Comparison of ENCODE assay signal across 19 mouse cellular contexts in the genomic region with DNA sequence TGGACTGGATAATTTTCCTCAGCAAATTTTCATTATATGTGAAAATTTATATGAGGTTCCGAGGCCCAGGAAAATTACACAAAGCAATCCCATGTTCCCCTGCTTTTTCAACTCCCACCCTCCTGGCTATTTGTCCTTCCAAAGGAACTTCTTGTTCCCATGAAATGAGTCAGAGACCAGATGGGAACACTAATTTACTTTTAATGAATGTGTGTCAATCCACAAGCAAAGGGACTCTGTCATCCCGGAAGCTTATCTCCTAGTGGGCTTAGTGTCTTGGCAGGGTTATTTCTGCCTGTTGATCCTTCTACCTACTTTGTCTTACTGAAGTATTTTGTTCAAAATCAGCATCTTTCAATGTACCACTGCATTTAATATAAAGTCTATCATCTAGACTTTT.
A peak's percentile ranks its signal among the peaks of the same experiment; 100 is the strongest.
DNase-seq lines count a peak whose midpoint lies in the region; ATAC-seq and TF ChIP-seq lines count a peak whose summit lies in the region.
"Had no signal": no experiment of that assay in that cellular context is flagged by ENCODE, and none has a peak within 500 bp of the region (broad histone marks: within the 10 kb centered on the region; RNA-seq: fewer than 3 reads in every experiment).

No protein-coding gene starts in this region.

- no peak overlapping the region for H3K4me2 ChIP-seq in heart, embryonic 11.5 days
- no peak overlapping the region for H3K4me2 ChIP-seq in forebrain, embryonic 13.5 days
- H3K4me2 ChIP-seq: embryonic facial prominence, embryonic 12.5 days; heart, embryonic 15.5 days; hindbrain, embryonic 14.5 days had no signal

- H3K36me3 ChIP-seq in heart, adult 2 months (ENCODE audit: control insufficient read depth, insufficient read depth, low read length): no peaks in the 10 kb centered on the region
- no peaks in the 10 kb centered on the region for H3K36me3 ChIP-seq in heart, embryonic 11.5 days (ENCODE audit: control insufficient read depth, insufficient read depth, low read length)
- H3K36me3 ChIP-seq in liver, adult 2 months (ENCODE audit: control insufficient read depth, insufficient read depth, low read length): no peaks in the 10 kb centered on the region
- H3K36me3 ChIP-seq in forebrain, embryonic 13.5 days (ENCODE audit: poor library complexity, severe bottlenecking): no peaks in the 10 kb centered on the region
- H3K36me3 ChIP-seq: embryonic facial prominence, embryonic 12.5 days; heart, embryonic 15.5 days; hindbrain, embryonic 10.5 days had no signal

- no peak for TF ChIP-seq CTCF in heart, adult 2 months (IDR thresholded peaks at IDR 0.05)
- no peak for TF ChIP-seq CTCF in liver, adult 2 months (IDR thresholded peaks at IDR 0.05; ENCODE audit: low read depth, low read length)

- H3K4me1 ChIP-seq in heart, adult 2 months (ENCODE audit: control insufficient read depth, insufficient read depth, low read length): no peaks in the 10 kb centered on the region
- H3K4me1 ChIP-seq in heart, embryonic 11.5 days (ENCODE audit: control insufficient read depth, insufficient read depth, low read length): no peaks in the 10 kb centered on the region
- H3K4me1 ChIP-seq in liver, adult 2 months (ENCODE audit: control insufficient read depth, insufficient read depth, low read length): no peaks in the 10 kb centered on the region
- no peaks in the 10 kb centered on the region for H3K4me1 ChIP-seq in forebrain, embryonic 13.5 days
- H3K4me1 ChIP-seq: heart, embryonic 15.5 days; hindbrain, embryonic 10.5 days had no signal

- no peak for DNase-seq in heart, adult 2 months
- DNase-seq in liver, adult 2 months (ENCODE audit: extremely low read depth, low read depth, low spot score): peak; percentile 12
- no peak for DNase-seq in liver
- DNase-seq in Muller cell, postnatal 12 days (ENCODE audit: inconsistent ontology term): peak; percentile 7
- peak; percentile 11 for DNase-seq in retina, postnatal 1 day
- DNase-seq: adrenal gland, postnatal 10 days; cerebellum, adult 11 months; cerebellum, adult 8-10 months; cerebellum, postnatal 14 days; embryo, embryonic 11 days; gastrocnemius, postnatal 14 days had no signal

- no peak for TF ChIP-seq POLR2A in heart, adult 2 months (IDR thresholded peaks at IDR 0.05; ENCODE audit: insufficient read depth, low read depth, low read length)
- TF ChIP-seq POLR2A in liver, adult 2 months (IDR thresholded peaks at IDR 0.05; ENCODE audit: extremely low read depth, insufficient read depth, low read length): no peak

- H3K9me3 ChIP-seq in heart, embryonic 11.5 days (replicated peaks; ENCODE audit: control insufficient read depth, low read length): no peaks in the 10 kb centered on the region
- H3K9me3 ChIP-seq in forebrain, embryonic 13.5 days (replicated peaks): no peaks in the 10 kb centered on the region
- H3K9me3 ChIP-seq: embryonic facial prominence, embryonic 12.5 days; heart, embryonic 15.5 days; hindbrain, embryonic 10.5 days had no signal

- no peak overlapping the region for H3K4me3 ChIP-seq in heart, adult 2 months
- no peak overlapping the region for H3K4me3 ChIP-seq in heart, embryonic 11.5 days (ENCODE audit: low read depth, low read length)
- no peak overlapping the region for H3K4me3 ChIP-seq in liver, adult 2 months (ENCODE audit: insufficient read depth, low read depth, low read length)
- no peak overlapping the region for H3K4me3 ChIP-seq in forebrain, embryonic 13.5 days
- H3K4me3 ChIP-seq: embryonic facial prominence, embryonic 12.5 days; heart, embryonic 15.5 days; hindbrain, embryonic 10.5 days had no signal

- no peak for ATAC-seq in heart, embryonic 11.5 days (replicated peaks; ENCODE audit: insufficient number of reproducible peaks, low FRiP score, low TSS enrichment)
- ATAC-seq in forebrain, embryonic 13.5 days: no peak
- ATAC-seq: forebrain, embryonic 16.5 days; intestine, embryonic 16.5 days had no signal

- no peaks in the 10 kb centered on the region for H3K27me3 ChIP-seq in heart, adult 2 months (ENCODE audit: control insufficient read depth, insufficient read depth, low read length)
- no peaks in the 10 kb centered on the region for H3K27me3 ChIP-seq in heart, embryonic 11.5 days (ENCODE audit: control insufficient read depth, insufficient read depth, low read length)
- H3K27me3 ChIP-seq in liver, adult 2 months (ENCODE audit: control insufficient read depth, insufficient read depth, low read length): no peaks in the 10 kb centered on the region
- no peaks in the 10 kb centered on the region for H3K27me3 ChIP-seq in forebrain, embryonic 13.5 days
- H3K27me3 ChIP-seq: embryonic facial prominence, embryonic 12.5 days; heart, embryonic 15.5 days had no signal

- H3K79me2 ChIP-seq in heart, adult 2 months (replicated peaks; ENCODE audit: control insufficient read depth, insufficient read depth, low read length): no peaks in the 10 kb centered on the region
- no peaks in the 10 kb centered on the region for H3K79me2 ChIP-seq in liver, adult 2 months (ENCODE audit: control insufficient read depth, insufficient read depth, low read length)

- peak overlapping the region; percentile 19; the same call in 1 of the 2 replicates for H3K27ac ChIP-seq in heart, adult 2 months
- no peak overlapping the region for H3K27ac ChIP-seq in heart, embryonic 11.5 days (ENCODE audit: low read depth, low read length)
- no peak overlapping the region for H3K27ac ChIP-seq in liver, adult 2 months (replicated peaks; ENCODE audit: insufficient read depth, low read depth, low read length)
- H3K27ac ChIP-seq in forebrain, embryonic 13.5 days: no peak overlapping the region
- H3K27ac ChIP-seq: embryonic facial prominence, embryonic 12.5 days; heart, embryonic 15.5 days; hindbrain, embryonic 10.5 days; hindbrain, embryonic 14.5 days had no signal

- H3K9ac ChIP-seq in heart, adult 2 months (ENCODE audit: low read depth, low read length): no peak overlapping the region
- no peak overlapping the region for H3K9ac ChIP-seq in heart, embryonic 11.5 days (ENCODE audit: low read depth, low read length)
- H3K9ac ChIP-seq in liver, adult 2 months (ENCODE audit: low read depth, low read length): no peak overlapping the region
- H3K9ac ChIP-seq in forebrain, embryonic 13.5 days: no peak overlapping the region
- H3K9ac ChIP-seq: embryonic facial prominence, embryonic 12.5 days; heart, embryonic 15.5 days; hindbrain, embryonic 14.5 days had no signal

- WGBS in heart, adult 2 months: 55% methylated on average over 2 of the region's 2 CpGs
- 65% methylated on average over 2 of the region's 2 CpGs for WGBS in heart, embryonic 11.5 days (ENCODE audit: insufficient replicate concordance)
- 75% methylated on average over 2 of the region's 2 CpGs for WGBS in liver, adult 2 months
- 69% methylated on average over 2 of the region's 2 CpGs for WGBS in forebrain, embryonic 13.5 days

- intact Hi-C loops in heart, adult 2 months (cut with DNase I): no loop called here

- no peak for TF ChIP-seq EP300 in heart, adult 2 months (IDR thresholded peaks at IDR 0.05; ENCODE audit: insufficient read depth, low read depth, low read length)

Comparison
In these comparisons a context has a peak if more than half of its experiments do, and no peak if none do; other contexts are left out.
1. DNase-seq: peak in liver, adult 2 months (single experiment), Muller cell, postnatal 12 days (single experiment) and retina, postnatal 1 day (single experiment); none in heart, adult 2 months (0 of 2) and liver (single experiment).